Mouse (Mus musculus): ENCODE data around the gene Cyp2d9.
A peak's percentile ranks its signal among the peaks of the same experiment; 100 is the strongest.
"Not testable (repeated sequence)": the region's sequence is repeated elsewhere in the genome, so short reads cannot be mapped to it uniquely, and the experiment has no call there.

Cyp2d9 gene

GRCm38 (mm10) chr15:82433137-82433536 is at the start of gene Cyp2d9:
TSS of gene Cyp2d9 (plus strand) at chr15:82433437.
- DNase-seq (ENCODE audit: low spot score in 2 of 2), result no peak

GRCm38 (mm10) chr15:82385729-82386128 is 47.5 kb upstream of the Cyp2d9 start:
- DNase-seq (ENCODE audit: low spot score in 2 of 2), result no peak

- DNase-seq (ENCODE audit: low spot score in 2 of 2), result not testable (repeated sequence)
These were observed 43.3 kb upstream of the Cyp2d9 start for GRCm38 (mm10) chr15:82389916-82390315.

- DNase-seq (ENCODE audit: low spot score in 2 of 2), result not testable (repeated sequence)
These were observed 39.3 kb upstream of the Cyp2d9 start, which contains the start of gene Cyp2d11 for GRCm38 (mm10) chr15:82393922-82394321. TSS of gene Cyp2d11 (minus strand) at chr15:82394022.

GRCm38 (mm10) chr15:82395955-82396354 is 37.3 kb upstream of the Cyp2d9 start:
- not testable (repeated sequence) for DNase-seq (ENCODE audit: low spot score in 2 of 2)

- DNase-seq (ENCODE audit: low spot score in 2 of 2), result no peak
These were observed 31.7 kb upstream of the Cyp2d9 start for GRCm38 (mm10) chr15:82401516-82401915.

- no peak for DNase-seq (ENCODE audit: low spot score in 2 of 2)
These were observed 31.1 kb upstream of the Cyp2d9 start for GRCm38 (mm10) chr15:82402106-82402505.

GRCm38 (mm10) chr15:82402741-82403140 is 30.5 kb upstream of the Cyp2d9 start:
- DNase-seq (ENCODE audit: low spot score in 2 of 2), result no peak

- no peak for DNase-seq (ENCODE audit: low spot score in 2 of 2)
These were observed 29.6 kb upstream of the Cyp2d9 start for GRCm38 (mm10) chr15:82403606-82404005.

- DNase-seq (ENCODE audit: low spot score in 2 of 2), result no peak
These were observed 29.1 kb upstream of the Cyp2d9 start for GRCm38 (mm10) chr15:82404163-82404562.

GRCm38 (mm10) chr15:82406981-82407380 is 26.3 kb upstream of the Cyp2d9 start, which contains the start of gene Cyp2d10:
TSS of gene Cyp2d10 (minus strand) at chr15:82407195.
- DNase-seq (ENCODE audit: low spot score in 2 of 2), result no peak

GRCm38 (mm10) chr15:82407536-82407935 is 25.7 kb upstream of the Cyp2d9 start:
- DNase-seq (ENCODE audit: low spot score in 2 of 2), result no peak

GRCm38 (mm10) chr15:82416797-82417789 is 16.1 kb upstream of the Cyp2d9 start:
- peak; percentile 71 to 88 for DNase-seq (ENCODE audit: low spot score in 2 of 2)

- DNase-seq (ENCODE audit: low spot score in 2 of 2), result no peak
These were observed 14.6 kb upstream of the Cyp2d9 start for GRCm38 (mm10) chr15:82418616-82419015.

- DNase-seq (ENCODE audit: low spot score in 2 of 2), result no peak
These were observed 10.3 kb upstream of the Cyp2d9 start for GRCm38 (mm10) chr15:82422935-82423334.

- DNase-seq (ENCODE audit: low spot score in 2 of 2), result no peak
These were observed 9.8 kb upstream of the Cyp2d9 start for GRCm38 (mm10) chr15:82423471-82423870.

GRCm38 (mm10) chr15:82433621-82434020 is 384 bp downstream of the Cyp2d9 start:
- DNase-seq (ENCODE audit: low spot score in 2 of 2), result no peak

- DNase-seq (ENCODE audit: low spot score in 2 of 2), result no peak
These were observed 1.3 kb downstream of the Cyp2d9 start for GRCm38 (mm10) chr15:82434541-82434940.

GRCm38 (mm10) chr15:82435011-82435410 is 1.8 kb downstream of the Cyp2d9 start:
- DNase-seq (ENCODE audit: low spot score in 2 of 2), result no peak

- DNase-seq (ENCODE audit: low spot score in 2 of 2), result no peak
These were observed 2.4 kb downstream of the Cyp2d9 start for GRCm38 (mm10) chr15:82435606-82436005.

GRCm38 (mm10) chr15:82437975-82438617 is 4.9 kb downstream of the Cyp2d9 start:
- no peak for DNase-seq (ENCODE audit: low spot score in 2 of 2)

- no peak for DNase-seq (ENCODE audit: low spot score in 2 of 2)
These were observed 10.4 kb downstream of the Cyp2d9 start for GRCm38 (mm10) chr15:82443658-82444057.

GRCm38 (mm10) chr15:82445196-82445595 is 12.0 kb downstream of the Cyp2d9 start:
- no peak for DNase-seq (ENCODE audit: low spot score in 2 of 2)

Data from urinary bladder, postnatal 36 days (tissue).